Mouse (Mus musculus) heart, embryonic 10.5 days (tissue): Measurements from ENCODE around the gene Platr17. TPM values are rescaled to one million over a fixed set of nuclear protein-coding genes. Genes with fewer than 3 reads are reported as not detected.
A peak's percentile ranks its signal among the peaks of the same experiment; 100 is the strongest.
"Not testable (repeated sequence)": the region's sequence is repeated elsewhere in the genome, so short reads cannot be mapped to it uniquely, and the experiment has no call there.

Source experiments
- DNase-seq: peaks from one replicate; pipeline ENCODE4 v3.0.0-alpha.2; 2017; ENCODE audit warnings: low spot score
- H3K27ac ChIP-seq: fragments of 300-500 bp; sonication (generic); 2 replicates; pipeline ENCODE4 v1.5.1; 2016; ENCODE audit warnings: mild to moderate bottlenecking
- H3K27me3 ChIP-seq: fragments of 300-500 bp; sonication (generic); 2 replicates; pipeline ENCODE4 v1.6.1; 2016; ENCODE audit warnings: mild to moderate bottlenecking; ENCODE audit not compliant: poor library complexity, insufficient read depth, severe bottlenecking
- H3K36me3 ChIP-seq: fragments of 300-500 bp; sonication (generic); 2 replicates; pipeline ENCODE4 v1.6.1; 2016; ENCODE audit warnings: mild to moderate bottlenecking, moderate library complexity
- H3K4me1 ChIP-seq: fragments of 300-500 bp; sonication (generic); 2 replicates; pipeline ENCODE4 v1.6.1; 2016; ENCODE audit warnings: mild to moderate bottlenecking
- H3K4me3 ChIP-seq: fragments of 300-500 bp; sonication (generic); 2 replicates; pipeline ENCODE4 v1.5.1; 2016; ENCODE audit warnings: mild to moderate bottlenecking, moderate library complexity
- H3K9me3 ChIP-seq: fragments of 300-500 bp; sonication (generic); 2 replicates; pipeline ENCODE4 v1.6.1; 2016; ENCODE audit warnings: mild to moderate bottlenecking, moderate library complexity
- WGBS: fragments of 180-500 bp; shearing (Covaris S2); methylation state at CpG from one replicate; pipeline ENCODE4 v1.1.7; 2016; 5-methylcytosine and 5-hydroxymethylcytosine counted together
- polyA plus RNA-seq: library from polyadenylated mRNA; unstranded; fragments of >200 nt; fragmentation: Nextera tagmentation; extraction: Ambion mirVana; gene quantifications from 2 replicates; pipeline ENCODE4 v1.2.1, GENCODE M21; 2016

Platr17 gene
- polyA plus RNA-seq, 1 experiment from 2014 or later = 0.28 TPM

DNA sequence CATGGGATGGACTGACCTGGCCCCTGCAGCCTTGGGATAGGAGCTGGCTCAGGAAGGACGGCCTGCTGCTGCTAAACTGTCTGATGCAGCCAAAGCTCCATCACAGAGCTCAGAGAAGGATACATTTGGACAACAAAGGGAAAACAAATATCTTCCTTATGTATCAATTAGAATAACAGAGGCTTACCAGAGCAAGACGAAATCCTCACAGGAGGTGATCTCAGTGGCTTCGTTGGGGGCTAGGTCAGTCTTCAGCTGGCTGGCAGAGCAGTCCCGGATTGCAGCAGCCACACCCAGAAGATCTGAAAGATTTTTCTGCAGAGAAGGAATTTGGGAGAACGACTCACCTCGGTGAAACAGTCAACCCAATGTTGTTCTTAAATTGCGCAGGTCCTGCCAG, 12.5 kb upstream of the Platr17 start:
- 32% methylated on average over 7 of the region's 7 CpGs for WGBS
- H3K4me1 ChIP-seq = peaks cover 11% of the 10 kb centered on the region
- no peaks in the 10 kb centered on the region for H3K9me3 ChIP-seq
- H3K36me3 ChIP-seq = no peaks in the 10 kb centered on the region
- no peak for DNase-seq
- H3K4me3 ChIP-seq = no peak overlapping the region
- H3K27ac ChIP-seq = no peak overlapping the region
- no peaks in the 10 kb centered on the region for H3K27me3 ChIP-seq

DNA sequence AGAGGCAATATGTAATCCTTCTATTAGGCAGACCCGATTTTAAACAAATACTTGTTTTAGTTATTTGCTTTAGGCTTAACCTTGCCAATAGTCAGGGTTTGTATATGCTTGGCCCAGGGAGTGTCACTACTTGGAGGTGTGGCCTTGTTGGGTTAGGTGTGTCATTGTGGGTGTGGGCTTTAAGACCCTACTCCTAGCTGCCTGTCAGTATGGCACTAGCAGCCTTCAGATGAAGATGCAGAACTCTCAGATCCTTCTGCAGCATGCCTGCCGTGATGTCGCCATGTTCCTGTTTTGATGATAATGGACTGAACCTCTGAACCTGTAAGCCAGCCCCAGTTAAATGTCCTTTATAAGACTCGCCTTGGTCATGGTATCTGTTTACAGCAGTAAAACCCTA, 11.9 kb upstream of the Platr17 start:
- peaks cover 11% of the 10 kb centered on the region for H3K4me1 ChIP-seq
- DNase-seq, H3K27me3 ChIP-seq, H3K9me3 ChIP-seq, H3K27ac ChIP-seq, H3K4me3 ChIP-seq, H3K36me3 ChIP-seq: not testable (repeated sequence)
- 73% methylated on average over 4 of the region's 4 CpGs for WGBS

DNA sequence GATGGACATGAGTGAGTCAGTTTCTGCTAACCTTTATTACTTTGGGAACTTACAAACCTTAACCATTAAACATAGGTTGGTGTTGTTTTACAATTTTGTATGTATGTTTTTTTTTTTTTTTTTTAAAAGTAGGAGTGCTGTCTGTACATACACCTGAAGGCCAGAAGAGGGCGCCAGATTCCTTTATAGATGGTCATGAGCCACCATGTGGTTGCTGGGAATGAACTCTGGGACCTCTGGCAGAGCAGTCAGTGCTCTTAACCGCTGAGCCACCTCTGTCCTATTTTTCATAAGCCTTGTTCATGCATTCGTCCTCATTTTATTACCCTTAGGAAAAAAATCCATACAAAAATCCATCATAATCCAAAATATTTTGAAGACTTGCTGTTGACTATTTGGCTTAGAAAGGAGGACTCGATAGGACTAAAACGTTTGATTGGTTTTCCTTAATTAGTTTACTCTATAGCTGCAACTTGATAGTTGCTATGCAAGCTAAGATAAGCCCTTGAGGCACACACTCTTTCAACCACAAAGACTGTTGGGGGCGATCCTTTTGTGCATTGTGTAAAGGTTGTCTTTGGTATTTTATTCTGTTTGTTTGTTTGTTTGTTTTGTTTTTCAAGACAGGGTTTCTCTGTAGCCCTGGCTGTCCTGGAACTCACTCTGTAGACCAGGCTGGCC, 7.7 kb upstream of the Platr17 start:
- Histone ChIP-seq H3K27ac (no peak overlapping the region), H3K36me3 (no peaks in the 10 kb centered on the region), H3K4me1 (peaks cover 8% of the 10 kb centered on the region), H3K4me3 (no peak overlapping the region), H3K9me3 (no peaks in the 10 kb centered on the region), H3K27me3 (no peaks in the 10 kb centered on the region)
- WGBS = 41% methylated on average over 6 of the region's 6 CpGs
- no peak for DNase-seq

DNA sequence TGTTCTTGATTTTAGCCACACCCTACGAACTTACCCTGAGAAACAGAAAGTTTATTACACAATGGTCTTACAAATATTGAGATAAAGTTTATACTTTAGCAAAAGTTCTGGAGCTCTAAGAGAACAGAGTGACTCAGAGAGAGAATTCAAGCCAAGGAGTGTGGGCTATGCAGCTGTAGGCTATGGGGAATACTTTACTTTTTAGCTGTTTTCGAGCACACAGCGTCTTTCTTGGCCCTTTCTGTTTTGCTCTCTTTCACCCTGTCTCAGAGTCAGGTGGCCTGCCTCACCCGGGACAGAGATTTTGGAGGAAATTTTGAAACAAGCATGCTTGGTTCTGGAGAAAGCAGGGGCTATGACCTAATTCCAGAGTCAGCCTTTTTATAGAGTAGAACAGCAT, 6.7 kb upstream of the Platr17 start:
- not testable (repeated sequence) for H3K4me3 ChIP-seq, H3K27ac ChIP-seq, DNase-seq, H3K27me3 ChIP-seq, H3K36me3 ChIP-seq, H3K9me3 ChIP-seq, H3K4me1 ChIP-seq
- 85% methylated on average over 4 of the region's 4 CpGs for WGBS

DNA sequence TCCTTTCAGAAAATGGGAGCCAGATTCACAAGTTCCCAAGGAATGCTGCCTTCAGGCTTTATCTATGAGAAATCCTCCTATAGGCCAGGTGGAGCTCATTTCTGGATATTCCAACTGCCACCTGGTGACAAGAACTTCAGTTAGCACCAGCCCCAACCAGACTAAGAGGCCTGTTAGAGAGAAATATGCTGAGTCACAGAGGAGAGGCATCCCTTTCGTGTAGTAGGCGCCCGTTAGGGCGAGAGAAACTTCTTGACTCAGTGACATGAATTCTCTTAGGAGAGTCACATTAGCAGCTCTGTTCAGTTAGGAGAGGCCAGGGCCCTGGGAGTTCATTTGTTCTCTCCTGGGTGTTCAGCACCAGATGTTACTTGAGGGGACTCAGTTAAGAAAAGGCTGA, 5.3 kb upstream of the Platr17 start:
- DNase-seq = no peak
- no peaks in the 10 kb centered on the region for H3K27me3 ChIP-seq
- 75% methylated on average over 4 of the region's 4 CpGs for WGBS
- H3K36me3 ChIP-seq = no peaks in the 10 kb centered on the region
- H3K4me3 ChIP-seq = no peak overlapping the region
- H3K9me3 ChIP-seq = no peaks in the 10 kb centered on the region
- peaks cover 8% of the 10 kb centered on the region for H3K4me1 ChIP-seq
- H3K27ac ChIP-seq = 0 out of 2 replicates have a peak overlapping the region, but pooled peaks have one; percentile 59

DNA sequence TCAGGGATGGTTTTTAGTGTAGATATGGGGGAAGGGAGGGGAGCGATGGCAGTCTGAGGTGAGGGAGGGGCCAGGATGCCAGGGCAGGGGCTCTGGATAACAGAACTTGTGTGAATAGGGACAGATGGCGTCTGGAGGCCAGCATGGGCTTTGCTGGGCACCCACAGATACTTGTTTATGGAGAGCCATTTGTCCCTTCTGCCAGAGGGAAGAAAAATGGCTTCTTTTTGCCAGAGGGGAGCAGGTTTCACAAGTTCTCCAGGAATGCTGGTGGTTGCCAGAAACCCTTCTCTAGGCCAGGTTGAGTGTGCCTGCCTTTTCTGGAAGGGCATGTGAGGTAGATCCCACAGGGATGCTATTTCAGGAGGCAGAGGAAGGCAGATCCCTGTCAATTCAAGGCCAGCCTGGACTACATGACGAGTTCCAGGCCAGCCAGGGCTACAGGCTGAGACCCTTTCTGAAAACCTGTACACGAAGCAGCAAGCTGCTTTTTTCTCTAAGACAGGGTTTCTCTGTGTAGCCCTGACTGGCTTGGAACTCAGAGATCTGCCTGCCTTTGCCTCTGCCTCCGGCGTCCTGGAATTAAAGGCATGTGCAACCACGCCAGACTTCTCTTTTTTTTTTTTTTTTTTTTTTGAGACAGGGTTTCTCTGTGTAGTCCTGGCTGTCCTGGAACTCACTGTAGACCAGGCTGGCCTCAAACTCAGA, 4.5 kb upstream of the Platr17 start:
- peak overlapping the region; percentile 59; the same call in 1 of the 2 replicates for H3K27ac ChIP-seq
- no peaks in the 10 kb centered on the region for H3K27me3 ChIP-seq
- no peak overlapping the region for H3K4me3 ChIP-seq
- DNase-seq = no peak
- H3K9me3 ChIP-seq = no peaks in the 10 kb centered on the region
- no peaks in the 10 kb centered on the region for H3K36me3 ChIP-seq
- H3K4me1 ChIP-seq = peaks cover 8% of the 10 kb centered on the region
- WGBS = 55% methylated on average over 7 of the region's 7 CpGs

DNA sequence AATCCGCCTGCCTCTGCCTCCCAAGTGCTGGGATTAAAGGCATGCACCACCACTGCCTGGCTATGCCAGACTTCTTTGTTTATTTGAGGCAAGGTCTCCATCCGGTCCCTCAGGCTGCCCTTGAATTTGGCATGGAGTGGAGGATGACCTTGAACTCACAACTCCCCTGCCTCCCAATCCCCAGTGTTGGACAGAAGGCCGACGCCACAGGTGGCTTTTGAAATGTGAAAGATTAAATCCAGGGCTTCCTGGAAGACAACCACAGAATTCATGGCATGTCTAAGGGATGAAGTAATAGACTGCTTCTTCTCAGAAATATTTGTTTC, 4.0 kb upstream of the Platr17 start:
- Histone ChIP-seq H3K27ac (no peak overlapping the region), H3K36me3 (no peaks in the 10 kb centered on the region), H3K4me1 (peaks cover 8% of the 10 kb centered on the region), H3K9me3 (no peaks in the 10 kb centered on the region), H3K27me3 (no peaks in the 10 kb centered on the region), H3K4me3 (no peak overlapping the region)
- WGBS = 82% methylated on average over 4 of the region's 4 CpGs
- no peak for DNase-seq

DNA sequence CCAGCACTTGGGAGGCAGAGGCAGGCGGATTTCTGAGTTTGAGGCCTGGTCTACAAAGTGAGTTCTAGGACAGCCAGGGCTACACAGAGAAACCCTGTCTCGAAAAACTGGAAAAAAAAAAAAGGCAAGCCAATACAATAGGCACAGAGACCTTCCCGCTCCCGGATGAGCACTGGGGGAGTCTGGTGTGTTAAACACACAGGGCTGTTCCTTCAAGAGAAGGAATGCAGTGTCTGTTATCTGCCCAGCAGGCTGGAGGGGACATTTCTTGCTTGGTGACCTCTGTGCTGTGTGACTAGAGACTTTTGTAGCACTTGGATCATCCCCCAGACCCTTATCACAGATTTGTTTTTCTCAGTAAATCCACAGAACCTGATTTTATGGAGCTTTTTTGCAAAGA, 3.3 kb upstream of the Platr17 start:
- 53% methylated on average over 4 of the region's 4 CpGs for WGBS
- Histone ChIP-seq H3K9me3 (no peaks in the 10 kb centered on the region), H3K27ac (no peak overlapping the region), H3K36me3 (no peaks in the 10 kb centered on the region), H3K4me3 (no peak overlapping the region), H3K27me3 (no peaks in the 10 kb centered on the region), H3K4me1 (peaks cover 8% of the 10 kb centered on the region)
- DNase-seq = no peak

DNA sequence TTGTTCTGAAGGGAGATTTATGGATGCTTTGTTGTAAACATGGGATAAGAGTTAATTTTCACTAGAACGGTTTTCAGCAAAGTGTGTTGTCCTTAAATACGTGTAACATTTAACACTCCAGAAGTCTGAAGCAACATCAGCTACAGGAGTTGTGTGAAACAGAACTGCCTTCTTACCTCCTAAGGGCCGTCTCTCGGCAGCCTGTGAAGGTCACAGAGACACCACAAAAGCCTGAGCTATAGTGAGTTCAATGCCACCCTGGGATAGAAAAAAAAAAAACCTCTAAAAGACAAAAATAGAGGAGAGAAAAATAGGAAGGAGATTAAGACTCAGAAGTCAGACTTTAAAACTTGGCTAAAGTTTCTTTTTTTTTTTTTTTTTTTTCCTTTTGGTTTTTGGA, 2.9 kb upstream of the Platr17 start:
- Histone ChIP-seq H3K27ac (no peak overlapping the region), H3K4me1 (peaks cover 8% of the 10 kb centered on the region), H3K36me3 (no peaks in the 10 kb centered on the region), H3K27me3 (no peaks in the 10 kb centered on the region), H3K9me3 (no peaks in the 10 kb centered on the region), H3K4me3 (no peak overlapping the region)
- 66% methylated on average over 4 of the region's 4 CpGs for WGBS
- no peak for DNase-seq

DNA sequence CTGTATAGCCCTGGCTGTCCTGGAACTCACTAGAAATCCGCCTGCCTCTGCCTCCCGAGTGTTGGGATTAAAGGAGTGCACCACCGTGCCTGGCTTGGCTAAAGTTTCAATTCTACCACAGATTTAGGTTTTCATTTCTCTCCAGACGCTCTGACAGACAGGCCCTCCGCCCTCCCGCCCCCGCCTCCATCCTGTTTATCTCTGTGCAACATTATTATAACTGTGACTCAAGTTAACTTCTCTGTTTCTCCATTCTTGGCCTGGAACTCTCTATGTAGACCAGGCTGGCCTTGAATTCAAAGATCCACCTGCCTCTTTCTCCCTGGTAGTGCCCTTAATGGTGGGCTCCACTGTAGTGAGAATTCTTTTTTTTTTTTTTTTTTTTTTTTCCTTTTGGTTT, 2.4 kb upstream of the Platr17 start:
- DNase-seq = no peak
- no peaks in the 10 kb centered on the region for H3K36me3 ChIP-seq
- H3K4me1 ChIP-seq = peaks cover 8% of the 10 kb centered on the region
- 82% methylated on average over 7 of the region's 7 CpGs for WGBS
- no peak overlapping the region for H3K27ac ChIP-seq
- H3K27me3 ChIP-seq = no peaks in the 10 kb centered on the region
- no peak overlapping the region for H3K4me3 ChIP-seq
- no peaks in the 10 kb centered on the region for H3K9me3 ChIP-seq

DNA sequence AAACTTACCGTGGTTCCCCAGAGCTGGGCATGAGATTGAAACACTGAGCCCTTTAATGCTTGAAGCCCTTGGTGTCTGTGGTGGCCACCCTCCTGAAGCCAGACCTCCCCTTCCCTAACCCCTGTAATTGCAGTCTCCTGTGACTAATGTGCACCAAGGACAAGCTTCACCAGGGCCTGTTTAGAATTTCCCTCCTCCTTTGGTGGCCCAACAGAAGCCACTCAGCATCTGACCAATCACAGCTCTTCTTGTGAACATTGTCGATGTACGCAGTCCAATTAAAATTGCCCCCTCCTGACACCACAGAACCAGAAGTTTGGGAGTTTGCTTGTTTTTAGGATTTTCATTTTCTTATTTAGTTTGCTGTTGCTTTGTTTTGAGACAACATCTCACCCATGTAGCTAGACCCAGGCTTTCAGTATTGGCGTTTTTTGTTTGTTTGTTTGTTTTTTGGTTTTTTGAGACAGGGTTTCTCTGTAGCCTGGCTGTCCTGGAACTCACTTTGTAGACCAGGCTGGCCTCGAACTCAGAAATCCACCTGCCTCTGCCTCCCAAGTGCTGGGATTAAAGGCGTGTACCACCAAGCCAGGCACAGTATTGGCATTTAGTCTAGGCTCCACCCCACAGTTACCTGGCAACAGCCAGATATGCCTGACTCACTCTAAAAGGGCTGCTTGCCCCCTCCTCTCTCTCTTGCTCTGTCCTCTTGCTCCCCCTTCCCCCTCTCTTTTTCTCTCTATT, 854 bp upstream of the Platr17 start:
- DNase-seq, H3K27ac ChIP-seq, H3K4me3 ChIP-seq, H3K27me3 ChIP-seq, H3K36me3 ChIP-seq, H3K9me3 ChIP-seq: not testable (repeated sequence)
- H3K4me1 ChIP-seq = peaks cover 19% of the 10 kb centered on the region
- WGBS = 75% methylated on average over 6 of the region's 6 CpGs

DNA sequence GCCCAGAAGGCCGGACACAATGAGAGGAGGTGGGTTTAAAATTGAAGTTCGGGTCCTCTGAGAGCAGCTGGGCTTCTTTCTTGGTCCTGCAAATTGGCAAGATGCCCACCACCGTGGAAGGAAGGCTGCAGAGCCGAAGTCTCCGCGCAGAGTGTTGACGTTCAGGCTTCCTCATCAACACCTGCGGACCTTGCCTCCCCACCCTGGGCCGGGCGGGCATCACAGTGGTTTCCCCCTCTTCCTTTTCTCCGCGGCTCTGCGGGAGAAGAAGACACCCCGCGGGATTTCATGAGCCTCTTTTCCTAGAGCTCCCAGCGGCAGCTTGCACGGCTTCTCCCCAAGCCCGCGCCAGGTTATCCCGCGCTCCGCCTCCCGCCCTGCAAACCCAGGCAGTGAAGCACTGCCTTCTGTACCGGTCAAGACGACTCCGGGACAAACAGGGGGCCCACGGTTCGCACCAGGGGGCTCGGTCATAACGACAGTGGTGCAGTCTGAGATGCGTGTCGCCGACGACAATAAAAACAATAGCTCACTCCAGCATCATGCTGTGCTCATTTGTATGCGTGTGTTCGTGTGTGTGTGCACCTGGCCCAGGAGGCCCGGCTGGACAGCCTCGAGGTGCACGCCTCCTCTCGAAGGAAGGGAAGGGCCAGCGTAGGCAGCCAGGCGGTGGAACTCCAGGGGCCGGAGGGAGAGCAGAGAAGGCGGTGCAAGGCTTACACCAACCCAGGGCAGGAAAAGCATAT, 3.6 kb downstream of the Platr17 start:
- WGBS = under 1% methylated on average over 43 of the region's 44 CpGs
- Histone ChIP-seq H3K27ac (peak overlapping the region; percentile 91), H3K9me3 (no peaks in the 10 kb centered on the region), H3K36me3 (peaks cover 31% of the 10 kb centered on the region), H3K27me3 (no peaks in the 10 kb centered on the region), H3K4me3 (peak overlapping the region; percentile 90), H3K4me1 (peaks cover 28% of the 10 kb centered on the region)
- DNase-seq = peak; percentile 85
